Mouse (Mus musculus) limb, embryonic 14.5 days (tissue): ENCODE data around the gene Mvb12b. TPM values are rescaled to one million over a fixed set of nuclear protein-coding genes. Genes with fewer than 3 reads are reported as not detected.

Experiments used
- ATAC-seq: fragments of 200-750 bp; cut with Nextera tagmentation; 2 replicates; pipeline ENCODE4 v1.8.0; 2017; ENCODE audit warnings: low read depth, moderate number of reproducible peaks, moderate TSS enrichment; ENCODE audit not compliant: low FRiP score
- DNase-seq: peaks from one replicate; pipeline ENCODE4 v3.0.0-alpha.2; 2015; ENCODE audit warnings: low spot score
- H3K27ac ChIP-seq: fragments of 300-500 bp; sonication (generic); replicated peaks from 2 replicates; pipeline ENCODE4 v1.5.1; 2014; ENCODE audit warnings: low read depth, mild to moderate bottlenecking, low read length, moderate library complexity, mixed read lengths
- H3K27me3 ChIP-seq: fragments of 300-500 bp; sonication (generic); 2 replicates; pipeline ENCODE4 v1.6.1; 2014; ENCODE audit warnings: low read length, mixed read lengths; ENCODE audit not compliant: control insufficient read depth, insufficient read depth
- H3K36me3 ChIP-seq: fragments of 300-500 bp; sonication (generic); 2 replicates; pipeline ENCODE4 v1.6.1; 2014; ENCODE audit warnings: mild to moderate bottlenecking, low read length, moderate library complexity, mixed read lengths; ENCODE audit not compliant: control insufficient read depth, insufficient read depth
- H3K4me1 ChIP-seq: fragments of 300-500 bp; sonication (generic); 2 replicates; pipeline ENCODE4 v1.6.1; 2014; ENCODE audit warnings: antibody characterized with exemption, low read length, mixed read lengths; ENCODE audit not compliant: control insufficient read depth, insufficient read depth
- H3K4me2 ChIP-seq: fragments of 300-500 bp; sonication (generic); replicated peaks from 2 replicates; pipeline ENCODE4 v1.6.1; 2014; ENCODE audit warnings: low read depth, mild to moderate bottlenecking, low read length, moderate library complexity; ENCODE audit not compliant: severe bottlenecking
- H3K4me3 ChIP-seq: fragments of 300-500 bp; sonication (generic); replicated peaks from 2 replicates; pipeline ENCODE4 v1.5.1; 2014; ENCODE audit warnings: low read length
- H3K9ac ChIP-seq: fragments of 300-500 bp; sonication (generic); 2 replicates; pipeline ENCODE4 v1.6.1; 2014; ENCODE audit warnings: mild to moderate bottlenecking, low read depth, low read length, moderate library complexity; ENCODE audit not compliant: severe bottlenecking
- H3K9me3 ChIP-seq: fragments of 300-500 bp; sonication (generic); 2 replicates; pipeline ENCODE4 v1.6.1; 2016; ENCODE audit warnings: low read length; ENCODE audit not compliant: control insufficient read depth
- POLR2A ChIP-seq: fragments of 200-500 bp; IDR thresholded peaks from 2 replicates; pipeline ENCODE4 v1.8.0; 2012; ENCODE audit warnings: inconsistent platforms, mild to moderate bottlenecking, moderate library complexity, borderline replicate concordance; ENCODE audit not compliant: insufficient read depth, insufficient read length; ENCODE audit errors: extremely low read depth
- WGBS: fragments of 180-500 bp; shearing (Covaris S2); extraction: QIAGEN DNeasy Blood & Tissue Kit; methylation state at CpG from one replicate; pipeline ENCODE4 v1.1.7; 2014; 5-methylcytosine and 5-hydroxymethylcytosine counted together
- polyA plus RNA-seq, 2 experiments: library from polyadenylated mRNA; depleted of rRNA in 1 of 2; stranded (reverse) in 1 of 2; unstranded in 1 of 2; fragments of >200 nt; fragmentation: Nextera tagmentation in 1 of 2; extraction: Ambion mirVana in 1 of 2; gene quantifications; 2 replicates each; pipeline versions ENCODE4 v1.2.1 to v1.2.3; 2012 to 2014

Gene Mvb12b
- polyA plus RNA-seq, 2 experiments, result 17.5 to 26.6 TPM

DNA sequence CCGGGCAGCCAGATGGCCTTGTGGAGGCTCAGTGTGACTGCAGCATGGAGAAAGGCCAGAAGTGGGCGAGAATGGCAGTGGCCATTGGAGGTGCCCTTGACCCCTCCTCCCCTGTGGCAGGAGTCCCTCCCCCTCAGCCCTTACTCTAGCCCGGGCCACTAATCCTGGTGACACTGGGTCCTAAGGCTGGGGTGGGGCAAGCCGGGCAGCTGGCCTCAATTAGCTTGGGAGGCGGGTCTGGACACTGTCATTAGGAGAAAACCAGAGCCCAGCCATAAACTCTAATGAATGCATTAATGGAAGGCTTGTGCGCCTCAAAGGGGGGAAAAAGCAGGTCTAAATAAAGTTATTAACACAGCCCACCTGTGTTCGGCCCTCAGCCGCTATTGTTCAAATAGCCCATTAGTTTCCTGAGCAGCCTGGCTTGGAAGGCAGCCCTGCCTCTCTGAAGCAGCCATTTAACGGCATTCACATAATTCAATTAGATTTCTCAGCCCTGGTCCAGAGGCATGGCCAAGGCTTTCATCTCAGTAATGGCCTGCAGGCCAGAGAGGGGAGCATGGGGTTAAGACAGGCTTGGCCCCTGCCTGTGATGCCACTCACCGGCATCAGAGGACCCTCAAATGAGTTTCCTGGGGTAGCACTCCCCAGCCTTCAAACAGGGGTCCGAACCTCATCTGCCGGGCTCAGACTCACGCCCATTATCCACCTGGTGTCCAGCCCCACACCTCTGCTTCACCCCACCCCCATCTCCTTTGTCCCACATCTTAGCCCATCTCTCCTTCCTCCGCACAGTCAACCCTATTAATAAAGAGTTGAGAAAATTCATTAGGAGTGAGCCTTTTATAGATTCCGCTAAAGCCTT, 186.9 kb downstream of the Mvb12b start:
- peak overlapping the region; percentile 13; the same call in 1 of the 2 replicates for H3K4me2 ChIP-seq
- 11% methylated on average over 15 of the region's 15 CpGs for WGBS
- H3K36me3 ChIP-seq, result no peaks in the 10 kb centered on the region
- peaks cover 34% of the 10 kb centered on the region for H3K4me1 ChIP-seq
- peak; percentile 54; the same call in 1 of the 2 replicates for ATAC-seq
- H3K9ac ChIP-seq, result no peak overlapping the region
- H3K9me3 ChIP-seq, result 0 out of 2 replicates have a peak, but pooled peaks cover 7% of the 10 kb centered on the region
- TF ChIP-seq POLR2A, result no peak
- no peak overlapping the region for H3K4me3 ChIP-seq
- DNase-seq, result peak; percentile 37
- H3K27me3 ChIP-seq, result peaks cover 11% of the 10 kb centered on the region; the same call in 1 of the 2 replicates
- H3K27ac ChIP-seq, result peak overlapping the region; percentile 70

DNA sequence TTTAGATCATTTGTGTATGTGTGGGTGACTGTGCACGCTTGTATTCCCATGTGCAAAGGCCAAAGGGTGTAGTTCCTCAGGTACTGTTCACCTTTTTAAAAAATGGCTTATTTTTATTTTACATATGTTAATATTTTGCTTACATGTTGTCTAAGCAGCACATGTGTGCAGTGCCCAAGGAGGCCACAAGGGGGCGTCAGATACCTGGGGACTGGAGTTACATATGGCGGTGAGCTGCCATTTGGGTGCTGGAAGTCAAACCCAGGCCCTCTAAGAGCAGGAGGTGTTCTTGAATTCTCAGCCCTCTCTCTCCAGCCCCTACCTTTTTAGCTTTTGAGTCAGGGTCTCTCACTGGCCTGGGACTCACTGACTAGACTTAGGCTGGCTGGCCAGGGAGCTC, 188.8 kb downstream of the Mvb12b start:
- peaks cover 9% of the 10 kb centered on the region; the same call in 1 of the 2 replicates for H3K9me3 ChIP-seq
- DNase-seq (no peak), ATAC-seq (no peak)
- H3K27me3 ChIP-seq, result peaks cover 7% of the 10 kb centered on the region; the same call in 1 of the 2 replicates
- H3K4me2 ChIP-seq, result no peak overlapping the region
- no peak overlapping the region for H3K4me3 ChIP-seq
- H3K9ac ChIP-seq, result no peak overlapping the region
- no peak overlapping the region for H3K27ac ChIP-seq
- no peaks in the 10 kb centered on the region for H3K36me3 ChIP-seq
- no peak for TF ChIP-seq POLR2A
- 67% methylated on average over 3 of the region's 3 CpGs for WGBS
- peaks cover 28% of the 10 kb centered on the region for H3K4me1 ChIP-seq

DNA sequence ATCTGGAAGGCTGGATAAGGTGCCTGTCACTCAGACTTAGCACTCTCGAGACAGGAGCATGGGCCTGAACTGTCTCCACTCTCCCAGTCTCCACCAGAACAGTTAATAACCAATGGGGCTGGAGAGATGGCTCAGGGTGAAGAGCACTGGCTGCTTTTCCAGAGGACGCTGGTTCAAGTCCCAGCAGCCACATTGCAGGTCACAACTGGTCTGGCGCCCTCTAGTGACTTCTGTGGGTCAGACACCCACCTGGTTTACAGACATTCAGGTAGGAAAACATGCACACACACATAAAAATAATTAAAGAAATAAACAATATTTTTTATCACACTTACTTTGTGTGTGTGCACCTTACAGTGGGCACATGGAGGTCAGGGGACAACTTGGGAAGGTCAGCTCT, 191.3 kb downstream of the Mvb12b start:
- TF ChIP-seq POLR2A, result no peak
- no peaks in the 10 kb centered on the region for H3K36me3 ChIP-seq
- H3K9me3 ChIP-seq, result peaks cover 11% of the 10 kb centered on the region; the same call in 1 of the 2 replicates
- H3K27me3 ChIP-seq, result no peaks in the 10 kb centered on the region
- no peak overlapping the region for H3K9ac ChIP-seq
- H3K4me1 ChIP-seq, result peaks cover 11% of the 10 kb centered on the region
- WGBS, result 72% methylated on average over 3 of the region's 3 CpGs
- no peak overlapping the region for H3K4me2 ChIP-seq
- no peak overlapping the region for H3K27ac ChIP-seq
- ATAC-seq (no peak), DNase-seq (no peak)
- H3K4me3 ChIP-seq, result no peak overlapping the region

DNA sequence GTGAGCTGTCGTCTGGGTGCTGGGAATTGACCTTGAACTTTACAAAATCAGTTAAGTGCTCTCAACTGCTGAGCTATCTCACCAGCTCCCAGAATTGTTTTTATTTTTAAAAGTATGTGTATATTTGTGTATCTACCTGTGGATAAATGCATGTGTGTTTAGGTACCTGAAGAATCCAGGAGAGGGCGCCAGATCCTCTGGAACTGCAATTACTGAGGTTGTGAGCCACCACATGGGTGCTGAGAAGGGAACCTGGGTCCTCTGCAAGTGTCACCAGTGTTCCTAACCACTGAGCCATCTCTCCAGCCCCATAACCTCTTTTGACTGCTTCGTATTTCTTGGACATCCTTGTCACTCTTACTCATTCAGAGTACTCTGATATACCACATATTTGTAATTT, 193.8 kb downstream of the Mvb12b start:
- Histone ChIP-seq H3K9ac (no peak overlapping the region), H3K9me3 (peaks cover 11% of the 10 kb centered on the region; the same call in 1 of the 2 replicates), H3K36me3 (no peaks in the 10 kb centered on the region), H3K27ac (no peak overlapping the region), H3K4me2 (no peak overlapping the region), H3K4me3 (no peak overlapping the region), H3K4me1 (no peaks in the 10 kb centered on the region), H3K27me3 (no peaks in the 10 kb centered on the region)
- no peak for DNase-seq
- no peak for ATAC-seq
- TF ChIP-seq POLR2A, result no peak
- WGBS, result 68% methylated on average over 3 of the region's 3 CpGs

DNA sequence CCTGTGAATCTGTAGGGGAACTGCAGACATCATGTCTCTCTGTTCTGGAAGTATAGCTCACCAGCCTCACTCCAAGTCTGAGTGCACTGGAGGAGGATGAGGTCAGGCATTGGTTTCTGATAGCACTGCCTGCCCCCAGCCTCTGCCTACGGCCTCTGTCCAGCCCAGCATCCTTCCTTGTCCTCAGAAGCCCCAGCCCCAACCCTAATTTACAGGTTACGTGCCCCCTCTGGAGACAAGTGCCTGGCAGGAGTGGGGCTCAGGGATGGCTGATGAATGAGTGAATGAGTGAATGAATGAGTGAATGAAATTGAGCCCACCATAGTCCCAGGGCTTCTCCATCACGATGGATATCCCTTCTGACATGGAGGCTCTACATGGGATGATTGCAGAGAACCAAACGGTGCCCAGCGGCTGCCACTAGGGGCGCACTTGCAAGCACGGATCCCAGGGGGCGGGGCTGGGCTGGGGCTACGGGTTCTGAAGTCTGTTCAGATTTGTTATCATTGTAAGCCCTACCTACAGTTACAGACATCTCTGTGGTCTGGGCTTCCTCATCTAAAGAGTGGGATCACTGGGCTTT, 197.8 kb downstream of the Mvb12b start:
- peaks cover 4% of the 10 kb centered on the region; the same call in 1 of the 2 replicates for H3K9me3 ChIP-seq

More for the DNA sequence above, 197.8 kb downstream of the Mvb12b start:
- DNase-seq, result no peak
- Histone ChIP-seq H3K4me3 (no peak overlapping the region), H3K27me3 (no peaks in the 10 kb centered on the region), H3K36me3 (no peaks in the 10 kb centered on the region), H3K9ac (no peak overlapping the region), H3K27ac (no peak overlapping the region), H3K4me1 (no peaks in the 10 kb centered on the region), H3K4me2 (no peak overlapping the region)
- WGBS, result 32% methylated on average over 9 of the region's 9 CpGs
- TF ChIP-seq POLR2A, result no peak
- ATAC-seq, result no peak
